Mouse (Mus musculus): ENCODE measurements around the gene Kyat3. TPM values are rescaled to one million over a fixed set of nuclear protein-coding genes. Genes with fewer than 3 reads are reported as not detected.

Kyat3 gene
- polyA plus RNA-seq, 1 experiment, result 0.71 TPM

- H3K36me3 ChIP-seq (ENCODE audit: control insufficient read depth, insufficient read depth), result no peaks in the 10 kb centered on the region
- no peaks in the 10 kb centered on the region for H3K79me3 ChIP-seq (ENCODE audit: low read depth)
- no peak overlapping the region for H3K4me3 ChIP-seq (ENCODE audit: insufficient read depth, poor library complexity, severe bottlenecking)
- no peaks in the 10 kb centered on the region for H3K79me2 ChIP-seq (ENCODE audit: control insufficient read depth, insufficient read depth)
- no peak overlapping the region for H3ac ChIP-seq (ENCODE audit: control insufficient read depth, insufficient read length, low read depth)
- H3K27me3 ChIP-seq (ENCODE audit: control insufficient read depth, insufficient read depth, insufficient read length), result no peaks in the 10 kb centered on the region
- TF ChIP-seq CTCF (IDR thresholded peaks at IDR 0.05; ENCODE audit: control insufficient read depth, insufficient read depth, insufficient read length) (no peak), FOSL1 (IDR thresholded peaks at IDR 0.05; ENCODE audit: insufficient read depth, low read length, poor library complexity, severe bottlenecking) (no peak), MYOG (IDR thresholded peaks at IDR 0.05; ENCODE audit: control insufficient read depth, extremely low read depth, insufficient read length) (no peak), MAX (IDR thresholded peaks at IDR 0.05) (no peak), USF1 (IDR thresholded peaks at IDR 0.05; ENCODE audit: low read depth) (no peak), MYOD1 (IDR thresholded peaks at IDR 0.05; ENCODE audit: control insufficient read depth, insufficient read length, low read depth) (no peak), CEBPB (IDR thresholded peaks at IDR 0.05; ENCODE audit: low read depth) (no peak)
Measured at GRCm38 (mm10) chr3:142740896-142741295, 40.0 kb downstream of the Kyat3 start.

GRCm38 (mm10) chr3:142743973-142744898 lies 43.4 kb downstream of the Kyat3 start:
- Histone ChIP-seq H3K4me3 (ENCODE audit: insufficient read depth, poor library complexity, severe bottlenecking) (no peak overlapping the region), H3K36me3 (ENCODE audit: control insufficient read depth, insufficient read depth) (no peaks in the 10 kb centered on the region), H3K79me3 (ENCODE audit: low read depth) (no peaks in the 10 kb centered on the region), H3ac (ENCODE audit: control insufficient read depth, insufficient read length, low read depth) (no peak overlapping the region), H3K27me3 (ENCODE audit: control insufficient read depth, insufficient read depth, insufficient read length) (no peaks in the 10 kb centered on the region), H3K79me2 (ENCODE audit: control insufficient read depth, insufficient read depth) (no peaks in the 10 kb centered on the region)
- TF ChIP-seq MYOG (IDR thresholded peaks at IDR 0.05; ENCODE audit: control insufficient read depth, extremely low read depth, insufficient read length), result no peak
- TF ChIP-seq USF1 (IDR thresholded peaks at IDR 0.05; ENCODE audit: low read depth), result no peak
- TF ChIP-seq CTCF (IDR thresholded peaks at IDR 0.05; ENCODE audit: control insufficient read depth, insufficient read depth, insufficient read length), result no peak
- TF ChIP-seq FOSL1 (IDR thresholded peaks at IDR 0.05; ENCODE audit: insufficient read depth, low read length, poor library complexity, severe bottlenecking), result no peak
- no peak for TF ChIP-seq CEBPB (IDR thresholded peaks at IDR 0.05; ENCODE audit: low read depth)
- TF ChIP-seq MYOD1 (IDR thresholded peaks at IDR 0.05; ENCODE audit: control insufficient read depth, insufficient read length, low read depth), result no peak

DNA sequence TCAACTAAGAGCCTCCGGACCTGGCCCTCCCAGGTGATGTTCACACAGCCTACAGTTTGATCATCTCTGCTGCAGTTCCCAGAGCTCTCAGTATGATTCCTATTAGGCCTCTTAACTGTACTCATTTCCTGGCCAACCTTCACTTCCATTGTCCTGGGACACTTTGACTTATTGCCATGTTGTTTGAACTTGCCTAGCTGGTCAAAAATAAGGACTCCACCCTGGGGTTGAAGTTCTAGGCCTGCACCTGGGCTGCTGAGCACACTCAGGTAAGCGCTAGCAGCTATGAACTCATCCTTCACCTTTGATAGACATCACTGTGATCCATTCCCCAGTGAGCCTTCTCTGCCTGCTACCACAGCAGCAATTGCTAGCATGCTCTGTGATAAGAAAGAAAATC lies 44.2 kb downstream of the Kyat3 start:
- Histone ChIP-seq H3K4me3 (ENCODE audit: insufficient read depth, poor library complexity, severe bottlenecking) (no peak overlapping the region), H3K27me3 (ENCODE audit: control insufficient read depth, insufficient read depth, insufficient read length) (no peaks in the 10 kb centered on the region), H3K36me3 (ENCODE audit: control insufficient read depth, insufficient read depth) (no peaks in the 10 kb centered on the region), H3K79me2 (ENCODE audit: control insufficient read depth, insufficient read depth) (no peaks in the 10 kb centered on the region), H3K79me3 (ENCODE audit: low read depth) (no peaks in the 10 kb centered on the region), H3ac (ENCODE audit: control insufficient read depth, insufficient read length, low read depth) (no peak overlapping the region)
- no peak for TF ChIP-seq FOSL1 (IDR thresholded peaks at IDR 0.05; ENCODE audit: insufficient read depth, low read length, poor library complexity, severe bottlenecking)
- no peak for TF ChIP-seq MYOD1 (IDR thresholded peaks at IDR 0.05; ENCODE audit: control insufficient read depth, insufficient read length, low read depth)
- no peak for TF ChIP-seq CEBPB (IDR thresholded peaks at IDR 0.05; ENCODE audit: low read depth)
- TF ChIP-seq MAX (IDR thresholded peaks at IDR 0.05), result no peak
- no peak for TF ChIP-seq USF1 (IDR thresholded peaks at IDR 0.05; ENCODE audit: low read depth)
- TF ChIP-seq MYOG (IDR thresholded peaks at IDR 0.05; ENCODE audit: control insufficient read depth, extremely low read depth, insufficient read length), result no peak
- no peak for TF ChIP-seq CTCF (IDR thresholded peaks at IDR 0.05; ENCODE audit: control insufficient read depth, insufficient read depth, insufficient read length)

DNA sequence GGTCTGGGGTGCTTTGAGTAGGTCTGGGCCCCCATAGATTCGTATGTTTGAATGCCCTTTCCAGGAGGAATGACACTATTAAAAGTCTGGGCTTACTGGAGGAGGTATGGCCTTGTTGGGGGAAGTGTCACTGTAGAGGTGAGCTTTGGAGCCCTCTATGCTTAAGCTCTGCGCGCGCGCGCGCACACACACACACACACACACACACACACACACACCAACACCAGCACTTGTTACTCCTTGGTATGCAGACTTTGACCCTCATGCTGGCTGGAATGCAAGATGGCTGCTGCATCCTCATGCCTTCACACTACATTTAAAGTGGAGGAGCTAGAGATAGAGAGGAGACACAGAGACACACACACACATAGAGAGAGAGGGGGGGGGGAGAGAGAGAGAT lies 46.8 kb downstream of the Kyat3 start:
- H3K36me3 ChIP-seq (ENCODE audit: control insufficient read depth, insufficient read depth), result no peaks in the 10 kb centered on the region
- no peaks in the 10 kb centered on the region for H3K79me3 ChIP-seq (ENCODE audit: low read depth)
- H3K4me3 ChIP-seq (ENCODE audit: insufficient read depth, poor library complexity, severe bottlenecking), result no peak overlapping the region
- no peak overlapping the region for H3ac ChIP-seq (ENCODE audit: control insufficient read depth, insufficient read length, low read depth)
- H3K27me3 ChIP-seq (ENCODE audit: control insufficient read depth, insufficient read depth, insufficient read length), result no peaks in the 10 kb centered on the region
- TF ChIP-seq MYOD1 (IDR thresholded peaks at IDR 0.05; ENCODE audit: control insufficient read depth, insufficient read length, low read depth) (no peak), MYOG (IDR thresholded peaks at IDR 0.05; ENCODE audit: control insufficient read depth, extremely low read depth, insufficient read length) (no peak), MAX (IDR thresholded peaks at IDR 0.05) (no peak), CEBPB (IDR thresholded peaks at IDR 0.05; ENCODE audit: low read depth) (no peak), USF1 (IDR thresholded peaks at IDR 0.05; ENCODE audit: low read depth) (no peak), FOSL1 (IDR thresholded peaks at IDR 0.05; ENCODE audit: insufficient read depth, low read length, poor library complexity, severe bottlenecking) (no peak), CTCF (IDR thresholded peaks at IDR 0.05; ENCODE audit: control insufficient read depth, insufficient read depth, insufficient read length) (no peak)
- H3K79me2 ChIP-seq (ENCODE audit: control insufficient read depth, insufficient read depth), result no peaks in the 10 kb centered on the region

DNA sequence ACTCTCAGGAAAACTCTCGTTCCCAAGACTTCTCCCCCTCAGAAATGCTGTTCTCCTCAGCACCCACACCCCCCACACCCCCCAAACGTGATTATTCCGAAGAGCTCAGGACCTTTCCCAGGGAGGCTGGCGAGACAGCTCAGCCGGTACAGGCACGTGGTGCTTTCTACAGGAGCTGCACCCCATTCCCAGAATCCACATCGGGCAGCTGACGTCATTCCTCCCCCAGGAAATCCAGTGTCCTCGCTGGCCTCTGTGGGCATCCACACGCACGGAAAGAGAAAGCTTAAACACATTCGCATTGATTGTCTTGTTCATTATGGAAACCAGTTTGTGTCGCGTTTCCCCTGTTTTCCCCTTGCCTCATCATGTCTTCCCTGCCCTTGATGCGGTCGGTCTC lies 48.3 kb downstream of the Kyat3 start:
- no peak overlapping the region for H3ac ChIP-seq (ENCODE audit: control insufficient read depth, insufficient read length, low read depth)
- TF ChIP-seq CEBPB (IDR thresholded peaks at IDR 0.05; ENCODE audit: low read depth) (no peak), MAX (IDR thresholded peaks at IDR 0.05) (no peak)
- H3K36me3 ChIP-seq (ENCODE audit: control insufficient read depth, insufficient read depth), result no peaks in the 10 kb centered on the region
- no peak overlapping the region for H3K4me3 ChIP-seq (ENCODE audit: insufficient read depth, poor library complexity, severe bottlenecking)
- H3K79me3 ChIP-seq (ENCODE audit: low read depth), result no peaks in the 10 kb centered on the region
- no peaks in the 10 kb centered on the region for H3K27me3 ChIP-seq (ENCODE audit: control insufficient read depth, insufficient read depth, insufficient read length)
- H3K79me2 ChIP-seq (ENCODE audit: control insufficient read depth, insufficient read depth), result no peaks in the 10 kb centered on the region
